Mouse (Mus musculus) forebrain, embryonic 13.5 days (tissue): ENCODE measurements around the gene Hrk. TPM values are rescaled to one million over a fixed set of nuclear protein-coding genes. Genes with fewer than 3 reads are reported as not detected.

ENCODE experiments used
- ATAC-seq: fragments of 200-750 bp; cut with Nextera tagmentation; 2 replicates; pipeline ENCODE4 v1.8.0; 2017
- H3K27ac ChIP-seq: fragments of 300-500 bp; sonication (generic); 2 replicates; pipeline ENCODE4 v1.5.1; 2015; ENCODE audit warnings: inconsistent platforms, mild to moderate bottlenecking, moderate library complexity
- H3K27me3 ChIP-seq: fragments of 300-500 bp; sonication (generic); 2 replicates; pipeline ENCODE4 v1.6.1; 2015; ENCODE audit warnings: mild to moderate bottlenecking, inconsistent platforms
- H3K36me3 ChIP-seq: fragments of 300-500 bp; sonication (generic); 2 replicates; pipeline ENCODE4 v1.6.1; 2015; ENCODE audit warnings: mild to moderate bottlenecking, inconsistent platforms; ENCODE audit not compliant: poor library complexity, severe bottlenecking
- H3K4me1 ChIP-seq: fragments of 300-500 bp; sonication (generic); 2 replicates; pipeline ENCODE4 v1.6.1; 2015; ENCODE audit warnings: inconsistent platforms
- H3K4me2 ChIP-seq: fragments of 300-500 bp; sonication (generic); 2 replicates; pipeline ENCODE4 v1.6.1; 2015; ENCODE audit warnings: inconsistent platforms, mild to moderate bottlenecking, moderate library complexity
- H3K4me3 ChIP-seq: fragments of 300-500 bp; sonication (generic); 2 replicates; pipeline ENCODE4 v1.5.1; 2015; ENCODE audit warnings: mild to moderate bottlenecking, inconsistent platforms
- H3K9ac ChIP-seq: fragments of 300-500 bp; sonication (generic); 2 replicates; pipeline ENCODE4 v1.6.1; 2015; ENCODE audit warnings: mild to moderate bottlenecking, inconsistent platforms
- H3K9me3 ChIP-seq: fragments of 300-500 bp; sonication (generic); replicated peaks from 2 replicates; pipeline ENCODE4 v1.6.1; 2016; ENCODE audit warnings: inconsistent platforms
- WGBS: fragments of 180-500 bp; shearing (Covaris S2); methylation state at CpG from one replicate; pipeline ENCODE4 v1.1.7; 2015; 5-methylcytosine and 5-hydroxymethylcytosine counted together
- polyA plus RNA-seq: library from polyadenylated mRNA; unstranded; fragments of >200 nt; fragmentation: Nextera tagmentation; extraction: Ambion mirVana; gene quantifications from 2 replicates; pipeline ENCODE4 v1.2.1, GENCODE M21; 2015

The Hrk gene
- polyA plus RNA-seq, 1 experiment from 2014 or later = 0.62 TPM

GRCm38 (mm10) chr5:118190491-118190890, 26.0 kb downstream of the Hrk start:
- no peak overlapping the region for H3K9ac ChIP-seq
- no peak for ATAC-seq
- 0 out of 2 replicates have a peak, but pooled peaks cover 5% of the 10 kb centered on the region for H3K36me3 ChIP-seq
- H3K27me3 ChIP-seq = peaks cover 2% of the 10 kb centered on the region; the same call in 1 of the 2 replicates
- no peak overlapping the region for H3K4me3 ChIP-seq
- no peak overlapping the region for H3K27ac ChIP-seq
- no peaks in the 10 kb centered on the region for H3K9me3 ChIP-seq
- H3K4me1 ChIP-seq = peaks cover 17% of the 10 kb centered on the region
- WGBS = 90% methylated on average over 9 of the region's 9 CpGs
- H3K4me2 ChIP-seq = no peak overlapping the region

- H3K9ac ChIP-seq = peak overlapping the region; percentile 22; the same call in 1 of the 2 replicates
- 0 out of 2 replicates have a peak overlapping the region, but pooled peaks have one; percentile 3 for H3K27ac ChIP-seq
- WGBS = 6% methylated on average over 18 of the region's 18 CpGs
- H3K4me2 ChIP-seq = peak overlapping the region; percentile 41
- H3K36me3 ChIP-seq = 0 out of 2 replicates have a peak, but pooled peaks cover 5% of the 10 kb centered on the region
- ATAC-seq = peak; percentile 4; the same call in 1 of the 2 replicates
- peaks cover 2% of the 10 kb centered on the region; the same call in 1 of the 2 replicates for H3K27me3 ChIP-seq
- no peak overlapping the region for H3K4me3 ChIP-seq
- H3K4me1 ChIP-seq = peaks cover 17% of the 10 kb centered on the region
- H3K9me3 ChIP-seq = no peaks in the 10 kb centered on the region
Measured at GRCm38 (mm10) chr5:118192221-118192620, 27.8 kb downstream of the Hrk start.

- 0 out of 2 replicates have a peak overlapping the region, but pooled peaks have one; percentile 16 for H3K27ac ChIP-seq
- no peak overlapping the region for H3K4me2 ChIP-seq
- no peak overlapping the region for H3K4me3 ChIP-seq
- ATAC-seq = no peak; the same call in 1 of the 2 replicates
- no peaks in the 10 kb centered on the region for H3K27me3 ChIP-seq
- no peak overlapping the region for H3K9ac ChIP-seq
- no peaks in the 10 kb centered on the region for H3K9me3 ChIP-seq
- WGBS = 70% methylated on average over 13 of the region's 13 CpGs
- H3K4me1 ChIP-seq = peaks cover 12% of the 10 kb centered on the region
- peaks cover 26% of the 10 kb centered on the region for H3K36me3 ChIP-seq
Measured at GRCm38 (mm10) chr5:118197421-118197820, 33.0 kb downstream of the Hrk start.

- no peak overlapping the region for H3K9ac ChIP-seq
- WGBS = 78% methylated on average over 5 of the region's 5 CpGs
- H3K4me1 ChIP-seq = 0 out of 2 replicates have a peak, but pooled peaks cover 5% of the 10 kb centered on the region
- no peak overlapping the region for H3K27ac ChIP-seq
- no peak overlapping the region for H3K4me3 ChIP-seq
- peaks cover 24% of the 10 kb centered on the region for H3K36me3 ChIP-seq
- no peaks in the 10 kb centered on the region for H3K27me3 ChIP-seq
- H3K4me2 ChIP-seq = no peak overlapping the region
- no peaks in the 10 kb centered on the region for H3K9me3 ChIP-seq
- no peak for ATAC-seq
Measured at GRCm38 (mm10) chr5:118199670-118200069, 35.2 kb downstream of the Hrk start.

- 88% methylated on average over 16 of the region's 16 CpGs for WGBS
- Histone ChIP-seq H3K36me3 (peaks cover 41% of the 10 kb centered on the region), H3K4me2 (no peak overlapping the region), H3K4me1 (no peaks in the 10 kb centered on the region), H3K27me3 (no peaks in the 10 kb centered on the region), H3K9ac (no peak overlapping the region), H3K4me3 (no peak overlapping the region), H3K27ac (no peak overlapping the region; the same call in 1 of the 2 replicates), H3K9me3 (no peaks in the 10 kb centered on the region)
- ATAC-seq = no peak
Measured at GRCm38 (mm10) chr5:118204675-118205440, 40.4 kb downstream of the Hrk start.

GRCm38 (mm10) chr5:118205852-118206251, 41.4 kb downstream of the Hrk start:
- Histone ChIP-seq H3K4me3 (no peak overlapping the region), H3K4me1 (no peaks in the 10 kb centered on the region), H3K9ac (no peak overlapping the region), H3K27me3 (no peaks in the 10 kb centered on the region), H3K4me2 (no peak overlapping the region), H3K9me3 (no peaks in the 10 kb centered on the region), H3K36me3 (peaks cover 36% of the 10 kb centered on the region), H3K27ac (no peak overlapping the region)
- ATAC-seq = no peak
- 67% methylated on average over 8 of the region's 8 CpGs for WGBS

GRCm38 (mm10) chr5:118214012-118214411, 49.6 kb downstream of the Hrk start:
- Histone ChIP-seq H3K4me1 (peaks cover 20% of the 10 kb centered on the region), H3K27me3 (no peaks in the 10 kb centered on the region), H3K27ac (peak overlapping the region; percentile 15; the same call in 1 of the 2 replicates), H3K4me2 (peak overlapping the region; percentile 71), H3K9ac (peak overlapping the region; percentile 61), H3K36me3 (peaks cover 16% of the 10 kb centered on the region; the same call in 1 of the 2 replicates), H3K9me3 (no peaks in the 10 kb centered on the region), H3K4me3 (peak overlapping the region; percentile 43)
- 12% methylated on average over 5 of the region's 5 CpGs for WGBS
- ATAC-seq = peak; percentile 62

GRCm38 (mm10) chr5:118214418-118215154, 50.1 kb downstream of the Hrk start:
- Histone ChIP-seq H3K4me3 (peak overlapping the region; percentile 43), H3K9me3 (no peaks in the 10 kb centered on the region)
- 6% methylated on average over 24 of the region's 24 CpGs for WGBS

GRCm38 (mm10) chr5:118217410-118217809, 53.0 kb downstream of the Hrk start:
- 79% methylated on average over 6 of the region's 6 CpGs for whole genome bisulfite sequencing
- H3K4me3 ChIP-seq = no peak overlapping the region
- H3K9me3 ChIP-seq = no peaks in the 10 kb centered on the region
- H3K27ac ChIP-seq = no peak overlapping the region
- no peak for ATAC-seq
- no peak overlapping the region for H3K9ac ChIP-seq
- H3K27me3 ChIP-seq = no peaks in the 10 kb centered on the region
- peaks cover 20% of the 10 kb centered on the region for H3K4me1 ChIP-seq
- H3K4me2 ChIP-seq = no peak overlapping the region
- H3K36me3 ChIP-seq = peaks cover 41% of the 10 kb centered on the region

More at GRCm38 (mm10) chr5:118214418-118215154, 50.1 kb downstream of the Hrk start:
- ATAC-seq = peak; percentile 91
- Histone ChIP-seq H3K9ac (peak overlapping the region; percentile 61), H3K27me3 (no peaks in the 10 kb centered on the region), H3K4me1 (peaks cover 20% of the 10 kb centered on the region), H3K36me3 (peaks cover 17% of the 10 kb centered on the region), H3K4me2 (peak overlapping the region; percentile 71), H3K27ac (peak overlapping the region; percentile 15; the same call in 1 of the 2 replicates)

- no peaks in the 10 kb centered on the region for H3K4me1 ChIP-seq
- no peak overlapping the region for H3K27ac ChIP-seq
- no peak overlapping the region for H3K4me2 ChIP-seq
- H3K27me3 ChIP-seq = no peaks in the 10 kb centered on the region
- ATAC-seq = no peak
- H3K9ac ChIP-seq = no peak overlapping the region; the same call in 1 of the 2 replicates
- no peaks in the 10 kb centered on the region for H3K9me3 ChIP-seq
- H3K36me3 ChIP-seq = peaks cover 82% of the 10 kb centered on the region
- 82% methylated on average over 9 of the region's 9 CpGs for WGBS
- no peak overlapping the region for H3K4me3 ChIP-seq
Measured at GRCm38 (mm10) chr5:118223142-118223757, 58.8 kb downstream of the Hrk start.

GRCm38 (mm10) chr5:118230071-118230611, 65.7 kb downstream of the Hrk start:
- peaks cover 93% of the 10 kb centered on the region for H3K36me3 ChIP-seq
- no peaks in the 10 kb centered on the region for H3K9me3 ChIP-seq
- WGBS = 91% methylated on average over 13 of the region's 13 CpGs
- no peak overlapping the region for H3K27ac ChIP-seq
- H3K9ac ChIP-seq = no peak overlapping the region
- H3K4me3 ChIP-seq = no peak overlapping the region
- no peaks in the 10 kb centered on the region for H3K4me1 ChIP-seq
- H3K27me3 ChIP-seq = no peaks in the 10 kb centered on the region
- no peak overlapping the region for H3K4me2 ChIP-seq
- no peak for ATAC-seq
